Mouse (Mus musculus): ENCODE results near the gene Rtkn2. TPM values are rescaled to one million over a fixed set of nuclear protein-coding genes. Genes with fewer than 3 reads are reported as not detected.

Rtkn2 gene
- polyA plus RNA-seq, 1 experiment, result 9.5 TPM

- H3K79me3 ChIP-seq (ENCODE audit: low read depth), result no peaks in the 10 kb centered on the region
- peaks cover 52% of the 10 kb centered on the region for H3K36me3 ChIP-seq (ENCODE audit: control insufficient read depth, insufficient read depth)
- H3K4me3 ChIP-seq (ENCODE audit: insufficient read depth, poor library complexity, severe bottlenecking), result no peak overlapping the region
- TF ChIP-seq CTCF (IDR thresholded peaks at IDR 0.05; ENCODE audit: control insufficient read depth, insufficient read depth, insufficient read length), result no peak
- no peak for TF ChIP-seq MYOD1 (IDR thresholded peaks at IDR 0.05; ENCODE audit: control insufficient read depth, insufficient read length, low read depth)
- no peak for TF ChIP-seq MYOG (IDR thresholded peaks at IDR 0.05; ENCODE audit: control insufficient read depth, extremely low read depth, insufficient read length)
- no peak for TF ChIP-seq CEBPB (IDR thresholded peaks at IDR 0.05; ENCODE audit: low read depth)
- TF ChIP-seq FOSL1 (IDR thresholded peaks at IDR 0.05; ENCODE audit: insufficient read depth, low read length, poor library complexity, severe bottlenecking), result no peak
- no peak for TF ChIP-seq USF1 (IDR thresholded peaks at IDR 0.05; ENCODE audit: low read depth)
- no peak for TF ChIP-seq MAX (IDR thresholded peaks at IDR 0.05)
- no peaks in the 10 kb centered on the region for H3K27me3 ChIP-seq (ENCODE audit: control insufficient read depth, insufficient read depth, insufficient read length)
- no peak overlapping the region for H3ac ChIP-seq (ENCODE audit: control insufficient read depth, insufficient read length, low read depth)
- H3K79me2 ChIP-seq (ENCODE audit: control insufficient read depth, insufficient read depth), result no peaks in the 10 kb centered on the region
Observed at GRCm38 (mm10) chr10:68102566-68102965, 123.2 kb downstream of the Rtkn2 start.

DNA sequence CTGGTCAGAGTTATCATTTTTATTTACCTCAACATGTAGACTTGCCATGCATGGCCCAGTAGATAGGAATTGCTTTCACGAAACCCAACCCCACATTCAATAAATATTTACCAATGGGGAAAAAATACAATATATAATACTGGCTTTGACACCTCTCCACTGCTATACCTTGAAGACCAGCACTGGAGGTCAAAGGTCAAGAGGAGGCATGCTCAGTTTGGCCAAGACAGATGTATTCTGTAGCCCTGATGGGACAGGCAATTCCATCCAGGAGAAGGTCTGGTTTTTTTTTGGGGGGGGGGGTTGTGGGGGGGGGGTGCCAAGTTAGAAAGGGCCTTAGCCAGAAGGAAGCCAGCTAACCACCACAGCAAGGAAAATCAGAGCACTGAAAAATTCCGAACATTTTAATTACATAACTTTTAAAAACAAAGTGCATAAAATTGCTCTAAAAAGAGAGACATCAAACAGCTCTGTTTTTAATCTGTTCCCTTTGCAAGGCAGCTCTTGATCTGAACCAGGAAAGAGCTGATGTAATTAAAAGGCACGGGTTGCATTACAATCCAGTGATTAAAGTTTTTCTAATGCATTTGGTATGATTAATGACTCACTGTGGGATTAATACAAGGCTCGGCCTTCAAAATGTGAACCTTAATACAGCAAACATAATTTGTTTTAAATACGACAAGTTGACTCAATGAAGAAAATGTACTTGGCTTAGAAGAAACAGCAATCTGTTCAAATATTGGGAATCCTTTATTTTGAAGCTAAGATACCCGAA is 123.9 kb downstream of the Rtkn2 start:
- Histone ChIP-seq H3K4me3 (ENCODE audit: insufficient read depth, poor library complexity, severe bottlenecking) (no peak overlapping the region), H3K79me3 (ENCODE audit: low read depth) (no peaks in the 10 kb centered on the region), H3K79me2 (ENCODE audit: control insufficient read depth, insufficient read depth) (no peaks in the 10 kb centered on the region), H3K27me3 (ENCODE audit: control insufficient read depth, insufficient read depth, insufficient read length) (no peaks in the 10 kb centered on the region), H3ac (ENCODE audit: control insufficient read depth, insufficient read length, low read depth) (no peak overlapping the region), H3K36me3 (ENCODE audit: control insufficient read depth, insufficient read depth) (peaks cover 46% of the 10 kb centered on the region)
- TF ChIP-seq USF1 (IDR thresholded peaks at IDR 0.05; ENCODE audit: low read depth), result no peak
- TF ChIP-seq MYOD1 (IDR thresholded peaks at IDR 0.05; ENCODE audit: control insufficient read depth, insufficient read length, low read depth), result no peak
- TF ChIP-seq FOSL1 (IDR thresholded peaks at IDR 0.05; ENCODE audit: insufficient read depth, low read length, poor library complexity, severe bottlenecking), result no peak
- TF ChIP-seq CEBPB (IDR thresholded peaks at IDR 0.05; ENCODE audit: low read depth), result no peak
- no peak for TF ChIP-seq MAX (IDR thresholded peaks at IDR 0.05)
- TF ChIP-seq CTCF (IDR thresholded peaks at IDR 0.05; ENCODE audit: control insufficient read depth, insufficient read depth, insufficient read length), result no peak
- no peak for TF ChIP-seq MYOG (IDR thresholded peaks at IDR 0.05; ENCODE audit: control insufficient read depth, extremely low read depth, insufficient read length)

GRCm38 (mm10) chr10:68103988-68104387 is 124.6 kb downstream of the Rtkn2 start:
- H3K79me3 ChIP-seq (ENCODE audit: low read depth), result no peaks in the 10 kb centered on the region
- H3K36me3 ChIP-seq (ENCODE audit: control insufficient read depth, insufficient read depth), result peaks cover 45% of the 10 kb centered on the region
- H3K27me3 ChIP-seq (ENCODE audit: control insufficient read depth, insufficient read depth, insufficient read length), result no peaks in the 10 kb centered on the region
- no peaks in the 10 kb centered on the region for H3K79me2 ChIP-seq (ENCODE audit: control insufficient read depth, insufficient read depth)
- TF ChIP-seq MYOD1 (IDR thresholded peaks at IDR 0.05; ENCODE audit: control insufficient read depth, insufficient read length, low read depth), result no peak
- no peak for TF ChIP-seq CEBPB (IDR thresholded peaks at IDR 0.05; ENCODE audit: low read depth)
- no peak for TF ChIP-seq MAX (IDR thresholded peaks at IDR 0.05)
- TF ChIP-seq CTCF (IDR thresholded peaks at IDR 0.05; ENCODE audit: control insufficient read depth, insufficient read depth, insufficient read length), result no peak
- TF ChIP-seq MYOG (IDR thresholded peaks at IDR 0.05; ENCODE audit: control insufficient read depth, extremely low read depth, insufficient read length), result no peak
- TF ChIP-seq FOSL1 (IDR thresholded peaks at IDR 0.05; ENCODE audit: insufficient read depth, low read length, poor library complexity, severe bottlenecking), result no peak
- TF ChIP-seq USF1 (IDR thresholded peaks at IDR 0.05; ENCODE audit: low read depth), result no peak
- H3K4me3 ChIP-seq (ENCODE audit: insufficient read depth, poor library complexity, severe bottlenecking), result no peak overlapping the region
- H3ac ChIP-seq (ENCODE audit: control insufficient read depth, insufficient read length, low read depth), result no peak overlapping the region

- no peak for TF ChIP-seq USF1 (IDR thresholded peaks at IDR 0.05; ENCODE audit: low read depth)
- no peak for TF ChIP-seq MYOG (IDR thresholded peaks at IDR 0.05; ENCODE audit: control insufficient read depth, extremely low read depth, insufficient read length)
- TF ChIP-seq FOSL1 (IDR thresholded peaks at IDR 0.05; ENCODE audit: insufficient read depth, low read length, poor library complexity, severe bottlenecking), result no peak
- TF ChIP-seq CEBPB (IDR thresholded peaks at IDR 0.05; ENCODE audit: low read depth), result no peak
- TF ChIP-seq CTCF (IDR thresholded peaks at IDR 0.05; ENCODE audit: control insufficient read depth, insufficient read depth, insufficient read length), result no peak
- TF ChIP-seq MAX (IDR thresholded peaks at IDR 0.05), result no peak
- no peak for TF ChIP-seq MYOD1 (IDR thresholded peaks at IDR 0.05; ENCODE audit: control insufficient read depth, insufficient read length, low read depth)
- H3K36me3 ChIP-seq (ENCODE audit: control insufficient read depth, insufficient read depth), result peaks cover 45% of the 10 kb centered on the region
- no peak overlapping the region for H3K4me3 ChIP-seq (ENCODE audit: insufficient read depth, poor library complexity, severe bottlenecking)
- H3K79me3 ChIP-seq (ENCODE audit: low read depth), result no peaks in the 10 kb centered on the region
- H3K27me3 ChIP-seq (ENCODE audit: control insufficient read depth, insufficient read depth, insufficient read length), result no peaks in the 10 kb centered on the region
- no peaks in the 10 kb centered on the region for H3K79me2 ChIP-seq (ENCODE audit: control insufficient read depth, insufficient read depth)
- no peak overlapping the region for H3ac ChIP-seq (ENCODE audit: control insufficient read depth, insufficient read length, low read depth)
Observed at GRCm38 (mm10) chr10:68104481-68104880, 125.1 kb downstream of the Rtkn2 start.

- Histone ChIP-seq H3K27me3 (ENCODE audit: control insufficient read depth, insufficient read depth, insufficient read length) (no peaks in the 10 kb centered on the region), H3K79me2 (ENCODE audit: control insufficient read depth, insufficient read depth) (no peaks in the 10 kb centered on the region), H3K4me3 (ENCODE audit: insufficient read depth, poor library complexity, severe bottlenecking) (no peak overlapping the region), H3K36me3 (ENCODE audit: control insufficient read depth, insufficient read depth) (peaks cover 45% of the 10 kb centered on the region), H3ac (ENCODE audit: control insufficient read depth, insufficient read length, low read depth) (no peak overlapping the region), H3K79me3 (ENCODE audit: low read depth) (no peaks in the 10 kb centered on the region)
- TF ChIP-seq MYOG (IDR thresholded peaks at IDR 0.05; ENCODE audit: control insufficient read depth, extremely low read depth, insufficient read length) (no peak), CEBPB (IDR thresholded peaks at IDR 0.05; ENCODE audit: low read depth) (no peak), USF1 (IDR thresholded peaks at IDR 0.05; ENCODE audit: low read depth) (no peak), FOSL1 (IDR thresholded peaks at IDR 0.05; ENCODE audit: insufficient read depth, low read length, poor library complexity, severe bottlenecking) (no peak), CTCF (IDR thresholded peaks at IDR 0.05; ENCODE audit: control insufficient read depth, insufficient read depth, insufficient read length) (no peak), MYOD1 (IDR thresholded peaks at IDR 0.05; ENCODE audit: control insufficient read depth, insufficient read length, low read depth) (no peak), MAX (IDR thresholded peaks at IDR 0.05) (no peak)
Observed at GRCm38 (mm10) chr10:68104881-68105781, 125.8 kb downstream of the Rtkn2 start.

Measured in C2C12 (cell line).